Mouse (Mus musculus) lung, postnatal 14 days (tissue): ENCODE data around the gene Rabgef1.

ENCODE experiments used
- DNase-seq: peaks from one replicate; pipeline ENCODE4 v3.0.0; 2021

The Rabgef1 gene

DNA sequence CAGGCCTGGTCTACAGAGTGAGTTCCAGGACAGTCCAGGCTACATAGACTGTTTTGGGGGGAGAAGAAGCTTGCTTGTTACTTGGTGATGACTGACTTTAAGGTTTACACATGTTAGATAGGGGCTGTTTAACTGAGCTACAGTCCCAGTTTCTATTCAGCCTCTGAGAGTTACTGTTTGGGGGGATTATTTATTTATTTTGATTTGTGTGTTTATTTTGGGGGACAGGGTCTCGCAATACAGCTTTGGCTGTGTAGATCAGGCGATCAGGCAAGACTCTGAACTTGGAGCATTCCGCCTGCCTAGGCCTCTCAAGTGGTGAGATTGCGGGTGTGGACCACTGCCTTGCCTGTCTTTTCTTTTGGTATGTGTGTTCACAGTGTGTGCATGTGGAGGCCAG lies 1.4 kb downstream of the Rabgef1 start:
- DNase-seq = no peak

DNA sequence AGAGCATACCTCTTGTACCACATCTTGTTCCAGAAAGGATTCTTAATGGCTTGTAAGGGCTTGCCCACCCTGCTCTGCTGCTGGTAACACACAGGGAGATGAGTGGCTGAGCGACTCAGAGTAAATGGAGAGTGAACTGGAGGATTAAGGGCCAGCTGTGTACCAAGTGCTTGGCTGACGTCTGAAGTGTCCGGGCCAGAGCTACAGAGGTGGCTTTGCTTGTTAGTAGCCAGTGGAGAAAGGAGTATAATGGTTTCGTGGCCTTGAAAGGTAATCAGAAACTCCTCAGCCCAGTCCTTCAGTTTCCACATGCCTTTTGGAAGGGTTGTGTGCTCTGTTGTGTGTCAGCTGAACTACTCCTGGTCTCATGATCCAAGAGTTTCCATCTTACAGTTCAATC lies 6.3 kb downstream of the Rabgef1 start:
- DNase-seq = no peak

DNA sequence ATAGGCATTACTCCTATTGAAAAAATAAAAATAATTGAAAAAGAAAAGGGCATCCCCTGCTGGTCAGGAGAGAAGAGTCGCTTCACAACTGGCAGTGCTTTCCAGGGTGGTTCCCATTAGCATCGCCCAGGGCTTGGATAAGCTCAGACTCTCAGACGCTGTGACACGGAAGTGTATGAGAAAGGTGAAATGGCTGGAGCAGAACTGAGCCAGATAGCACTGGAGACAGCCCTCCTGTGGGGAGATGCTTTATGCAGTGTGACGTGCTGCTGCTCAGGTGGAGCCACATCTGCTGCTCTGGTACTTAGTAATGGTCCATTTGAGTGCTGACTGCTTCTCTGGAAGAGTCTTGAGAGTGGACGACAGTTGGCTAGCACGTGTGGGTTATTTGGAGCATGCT lies 8.8 kb downstream of the Rabgef1 start:
- DNase-seq = no peak

GRCm38 (mm10) chr5:130181740-130182540 lies 10.3 kb downstream of the Rabgef1 start:
- no peak for DNase-seq

DNA sequence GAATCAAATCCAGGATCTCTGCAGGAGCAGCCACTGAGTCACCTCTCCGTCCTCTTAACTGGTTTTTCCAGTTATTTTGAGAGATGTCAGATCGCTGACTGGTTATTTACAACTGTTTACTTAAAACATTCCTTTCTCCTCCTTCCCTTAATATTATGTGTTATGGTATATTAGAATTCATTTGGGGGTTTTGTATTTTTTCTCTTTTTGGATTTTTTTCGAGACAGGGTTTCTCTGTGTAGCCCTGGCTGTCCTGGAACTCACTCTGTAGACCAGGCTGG lies 10.9 kb downstream of the Rabgef1 start:
- no peak for DNase-seq

GRCm38 (mm10) chr5:130184193-130184856 lies 12.7 kb downstream of the Rabgef1 start:
- DNase-seq = no peak

DNA sequence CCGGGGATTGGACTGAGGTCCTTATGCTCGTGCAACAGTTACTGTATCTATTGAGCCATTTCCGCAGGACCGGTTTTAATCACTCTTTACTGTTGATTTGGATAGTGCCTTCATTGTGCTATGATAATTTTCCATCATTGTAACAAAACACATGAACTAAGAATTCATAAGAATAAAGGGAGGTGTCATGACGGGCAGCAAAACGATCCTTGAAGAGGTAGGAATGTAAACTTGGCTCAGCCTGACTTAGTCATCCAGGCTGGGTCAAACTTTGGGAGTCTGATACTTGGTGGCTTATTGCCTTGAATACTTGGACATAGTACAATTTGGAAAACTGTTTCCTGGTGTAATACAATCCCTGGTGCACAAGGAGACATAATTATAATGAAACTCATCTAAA lies 13.7 kb downstream of the Rabgef1 start:
- no peak for DNase-seq

DNA sequence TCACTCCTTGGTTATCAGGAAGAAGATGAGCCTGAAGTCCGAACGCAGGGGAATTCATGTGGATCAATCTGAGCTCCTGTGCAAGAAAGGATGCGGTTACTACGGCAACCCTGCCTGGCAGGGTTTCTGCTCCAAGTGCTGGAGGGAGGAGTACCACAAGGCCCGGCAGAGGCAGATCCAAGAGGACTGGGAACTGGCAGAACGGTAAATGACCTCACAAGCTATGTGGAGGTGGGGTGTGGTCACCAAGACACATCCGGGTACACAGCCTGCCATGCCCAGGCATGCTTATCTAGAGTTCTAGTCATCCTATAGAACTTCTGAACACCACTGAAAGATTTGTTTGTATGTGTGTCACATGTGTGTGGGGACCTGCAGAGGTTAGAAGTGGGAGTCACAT lies 15.8 kb downstream of the Rabgef1 start:
- DNase-seq = no peak

GRCm38 (mm10) chr5:130190909-130191308 lies 19.3 kb downstream of the Rabgef1 start:
- DNase-seq = no peak

GRCm38 (mm10) chr5:130191865-130192264 lies 20.3 kb downstream of the Rabgef1 start:
- no peak for DNase-seq

- no peak for DNase-seq
These were observed 20.9 kb downstream of the Rabgef1 start for GRCm38 (mm10) chr5:130192356-130192944.

DNA sequence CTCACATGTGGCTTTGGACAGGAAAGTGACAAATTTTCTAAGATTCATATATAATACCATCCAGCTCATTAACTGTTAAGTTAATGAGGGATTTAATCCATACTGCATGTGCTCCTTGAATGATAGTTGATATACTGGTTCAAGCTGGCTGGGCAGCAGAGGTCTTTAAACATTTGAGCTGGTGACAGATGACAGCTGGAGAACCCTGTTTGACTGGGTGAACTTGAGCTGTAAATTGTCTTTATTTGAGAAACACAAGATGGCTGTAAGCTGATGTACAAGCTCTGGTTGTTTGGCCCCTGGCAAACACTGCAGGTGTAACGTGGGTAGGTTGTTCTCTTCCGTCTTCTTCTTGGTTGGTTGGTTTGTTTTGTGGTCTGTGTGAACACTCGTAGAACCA lies 22.2 kb downstream of the Rabgef1 start:
- no peak for DNase-seq

GRCm38 (mm10) chr5:130196307-130196706 lies 24.7 kb downstream of the Rabgef1 start:
- no peak for DNase-seq

- no peak for DNase-seq
These were observed 25.9 kb downstream of the Rabgef1 start for GRCm38 (mm10) chr5:130197454-130197853.

DNA sequence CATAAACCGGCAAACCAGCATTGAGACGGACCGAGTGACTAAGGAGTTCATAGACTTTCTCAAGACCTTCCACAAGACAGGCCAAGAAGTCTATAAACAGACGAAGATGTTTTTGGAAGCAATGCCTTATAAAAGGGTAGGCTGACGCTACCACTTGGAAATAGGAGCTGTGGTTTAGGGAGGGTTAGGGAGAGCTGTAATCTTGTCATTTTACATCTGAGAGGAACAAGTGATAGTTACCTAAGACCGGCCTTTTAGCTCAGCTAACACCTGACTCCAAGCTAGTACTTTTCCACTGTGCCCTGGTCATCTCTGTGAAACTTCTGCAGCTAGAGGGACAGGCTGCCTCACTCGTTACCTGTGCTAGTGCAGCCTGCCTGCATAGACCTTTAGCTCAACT lies 26.4 kb downstream of the Rabgef1 start:
- DNase-seq = no peak

DNA sequence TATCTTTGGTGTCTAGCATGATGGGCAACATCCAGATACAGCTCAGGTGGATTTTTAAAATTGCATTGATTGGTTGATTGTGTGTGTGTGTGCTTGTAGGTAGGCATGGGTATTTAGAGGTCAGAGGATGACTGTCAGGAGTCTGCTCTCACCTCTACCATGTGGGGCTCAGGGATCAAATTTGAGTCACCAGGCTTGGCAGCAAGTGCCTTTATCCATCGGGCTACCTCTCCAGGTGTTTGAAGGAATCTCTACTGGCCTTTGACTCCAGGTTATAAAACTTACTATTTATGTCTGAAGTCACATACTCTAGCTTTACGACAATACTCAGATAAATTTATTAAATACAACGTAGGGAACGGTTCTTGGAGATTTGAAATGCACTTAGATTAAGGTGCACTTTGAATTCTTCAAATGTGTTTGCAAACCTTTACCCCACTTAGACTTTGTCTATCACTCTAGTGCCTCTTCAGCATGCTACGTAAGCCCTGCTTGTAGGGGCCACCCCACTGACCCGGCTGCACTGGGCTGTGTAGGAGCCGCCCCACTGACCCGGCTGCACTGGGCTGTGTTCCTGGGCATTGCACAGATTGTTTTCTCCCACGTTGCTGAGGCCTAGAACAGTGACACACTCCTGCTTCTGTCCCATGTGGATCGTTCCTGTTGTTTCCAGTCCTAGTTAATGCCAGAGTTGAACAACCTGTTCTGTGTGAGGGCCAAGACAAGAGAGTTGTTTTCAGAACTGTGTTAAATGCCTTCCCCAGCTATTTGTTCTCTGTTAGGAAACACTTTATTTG lies 28.8 kb downstream of the Rabgef1 start:
- peak; percentile 55 for DNase-seq

DNA sequence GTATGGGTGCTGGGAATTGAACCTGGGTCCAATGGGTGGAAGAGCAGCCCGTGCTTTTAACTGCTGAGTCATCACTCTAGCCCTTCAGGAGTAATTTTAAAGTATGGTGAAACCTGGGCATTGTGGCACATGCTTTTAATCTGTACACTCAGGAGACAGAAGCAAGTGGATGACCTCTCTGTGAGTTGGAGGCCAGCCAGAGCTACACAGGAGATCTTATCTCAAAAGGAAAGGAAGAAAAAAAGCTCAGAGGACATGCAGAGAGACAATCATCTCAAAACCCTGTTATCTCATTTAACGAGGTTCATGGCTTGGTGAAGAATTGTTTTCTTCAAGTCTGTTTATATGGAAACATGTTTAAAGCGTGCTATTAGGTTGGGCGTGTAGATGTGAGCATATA lies 32.4 kb downstream of the Rabgef1 start:
- DNase-seq = peak; percentile 28

DNA sequence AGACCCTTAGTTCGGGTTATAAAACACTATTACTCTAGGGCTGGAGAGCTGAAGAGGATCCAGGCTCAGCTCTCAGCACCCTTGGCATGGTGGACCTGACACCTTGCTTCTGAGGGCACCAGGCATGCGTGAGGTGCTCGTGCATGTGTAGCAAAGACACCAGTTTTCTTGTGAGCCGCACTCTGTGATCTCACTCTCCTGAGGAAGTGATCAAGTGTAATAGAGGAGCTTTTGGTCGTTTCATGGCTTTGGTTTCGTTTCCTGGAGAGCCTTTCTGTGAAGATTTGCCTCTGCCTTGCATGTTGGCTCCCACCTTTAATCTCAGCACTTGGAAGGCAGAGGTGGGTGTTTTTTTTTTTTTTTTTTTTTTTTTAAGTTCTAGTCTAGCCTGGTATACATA lies 33.0 kb downstream of the Rabgef1 start:
- DNase-seq = no peak

GRCm38 (mm10) chr5:130205441-130206023 lies 33.9 kb downstream of the Rabgef1 start:
- DNase-seq = no peak

- DNase-seq = peak; percentile 28
These were observed 35.7 kb downstream of the Rabgef1 start for GRCm38 (mm10) chr5:130207299-130207698.

GRCm38 (mm10) chr5:130212956-130213355 lies 41.4 kb downstream of the Rabgef1 start:
- DNase-seq = no peak

DNA sequence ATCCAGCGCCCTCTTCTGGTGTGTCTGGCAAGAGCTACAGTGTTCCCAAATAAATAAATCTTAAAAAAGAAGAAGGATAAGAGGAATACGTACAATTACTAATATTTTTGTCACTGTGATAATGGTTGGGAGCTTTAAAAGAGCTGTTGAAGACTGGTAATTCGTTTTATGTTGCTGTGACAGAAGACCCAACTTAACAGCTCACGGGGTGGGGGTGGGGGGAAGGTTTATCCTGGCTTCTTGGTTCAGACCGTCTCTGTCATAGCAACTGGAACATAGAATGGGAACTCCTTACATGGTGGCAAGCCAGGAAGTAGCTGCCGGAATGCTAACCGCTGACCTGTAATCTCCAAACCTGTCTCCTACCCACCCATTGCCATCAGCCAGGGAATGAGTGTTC lies 45.2 kb downstream of the Rabgef1 start, which contains the start of gene Tmem248:
TSS of gene Tmem248 (plus strand) at position 301 of the 400 bp plus-strand sequence.
- DNase-seq = no peak

DNA sequence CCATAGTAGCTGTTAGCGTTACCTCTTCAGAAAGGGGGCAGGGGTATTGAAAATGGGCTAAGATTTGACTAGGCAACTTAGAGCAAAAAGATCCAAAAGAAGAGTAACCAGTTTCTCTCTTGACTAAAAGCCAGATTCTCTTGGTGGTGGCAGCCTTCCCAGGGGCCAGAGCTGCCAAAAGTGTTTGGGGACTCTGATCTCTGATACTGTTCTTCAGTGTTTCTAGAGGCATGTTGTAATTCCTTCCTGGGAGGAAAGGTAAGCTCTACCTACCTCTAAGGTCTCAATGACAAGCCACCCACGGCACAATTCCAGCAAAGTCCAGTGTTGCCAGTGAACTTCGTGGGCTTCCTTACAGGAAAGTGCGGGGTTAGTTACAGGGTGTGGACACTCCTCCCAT lies 45.8 kb downstream of the Rabgef1 start:
- DNase-seq = peak; percentile 22
